In the genomic region with DNA sequence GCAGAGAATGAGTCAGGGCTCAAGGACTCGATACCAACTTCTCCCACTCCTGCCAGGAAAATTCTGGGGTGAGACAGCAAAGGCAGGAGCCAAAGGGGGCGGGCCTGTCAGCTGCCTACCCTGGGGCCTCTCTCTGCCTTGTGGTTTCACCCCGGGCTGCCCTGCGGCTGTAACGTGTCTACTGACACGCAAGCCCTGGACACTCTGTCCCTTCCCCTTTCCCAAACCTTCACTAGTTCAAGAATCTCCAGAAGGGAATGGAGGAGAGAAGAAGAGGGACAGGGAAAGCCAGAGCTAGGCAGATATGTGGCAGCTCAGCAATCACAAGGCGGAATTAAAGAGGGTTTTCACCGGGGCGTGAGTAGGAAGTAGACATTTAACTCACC, we compare ENCODE assay signal across 8 mouse cellular contexts. TPM values are rescaled to one million over a fixed set of nuclear protein-coding genes. Genes with fewer than 3 reads are reported as not detected.
DNase-seq lines count a peak whose midpoint lies in the region; ATAC-seq lines count a peak whose summit lies in the region.

No protein-coding gene starts in this region.

- no peaks in the 10 kb centered on the region for H3K36me3 ChIP-seq in limb, embryonic 13.5 days
- H3K36me3 ChIP-seq in midbrain, embryonic 13.5 days, result no peaks in the 10 kb centered on the region

- peak; percentile 18 for DNase-seq in thymus, postnatal 14 days
- DNase-seq in thymus, postnatal 36 days, result no peak
- peak; percentile 45 to 65 for DNase-seq in cerebellum, postnatal 10 days
- DNase-seq in gastrocnemius, postnatal 25 days, result peak; percentile 87
- peak; percentile 63 for DNase-seq in urinary bladder, adult 2 months (ENCODE audit: low spot score)

- H3K4me3 ChIP-seq in limb, embryonic 13.5 days, result peak overlapping the region; percentile 44
- H3K4me3 ChIP-seq in midbrain, embryonic 13.5 days (replicated peaks), result peak overlapping the region; percentile 41

- no peaks in the 10 kb centered on the region for H3K27me3 ChIP-seq in limb, embryonic 13.5 days
- no peaks in the 10 kb centered on the region for H3K27me3 ChIP-seq in midbrain, embryonic 13.5 days

- peak overlapping the region; percentile 64 for H3K4me2 ChIP-seq in limb, embryonic 13.5 days (replicated peaks)
- peak overlapping the region; percentile 59 for H3K4me2 ChIP-seq in midbrain, embryonic 13.5 days (replicated peaks)

- H3K27ac ChIP-seq in limb, embryonic 13.5 days, result peak overlapping the region; percentile 35; the same call in 1 of the 2 replicates
- H3K27ac ChIP-seq in midbrain, embryonic 13.5 days, result no peak overlapping the region

- no peaks in the 10 kb centered on the region for H3K9me3 ChIP-seq in limb, embryonic 13.5 days
- H3K9me3 ChIP-seq in midbrain, embryonic 13.5 days, result no peaks in the 10 kb centered on the region

- peak overlapping the region; percentile 57 for H3K9ac ChIP-seq in limb, embryonic 13.5 days
- peak overlapping the region; percentile 63 for H3K9ac ChIP-seq in midbrain, embryonic 13.5 days (replicated peaks)

- 5% methylated on average over 9 of the region's 9 CpGs for WGBS in limb, embryonic 13.5 days
- 3% methylated on average over 9 of the region's 9 CpGs for WGBS in midbrain, embryonic 13.5 days

- peak; percentile 51 for ATAC-seq in inflammation-experienced regulatory T-cells, adult 6 months
- ATAC-seq in limb, embryonic 13.5 days (ENCODE audit: low FRiP score, low read depth), result 0 out of 2 replicates have a peak, but pooled peaks have one; percentile 40
- ATAC-seq in midbrain, embryonic 13.5 days, result no peak

- H3K4me1 ChIP-seq in limb, embryonic 13.5 days, result peaks cover 22% of the 10 kb centered on the region
- peaks cover 25% of the 10 kb centered on the region for H3K4me1 ChIP-seq in midbrain, embryonic 13.5 days (replicated peaks)

RNA-seq across cellular contexts. Expression of gene Mrpl45, which starts 6.1 kb away (rescaled TPM):
- total RNA-seq in gastrocnemius, postnatal 25 days (2021), result 10 to 100 TPM; 34.3 to 41.6 TPM
- 10 to 100 TPM; 39.1 to 45.1 (median 39.1) TPM for polyA plus RNA-seq in inflammation-experienced regulatory T-cells, adult 6 months (2017; shearing (Covaris generic))
- 42.5 and 45.8 TPM in 2 replicates for polyA plus RNA-seq in limb, embryonic 13.5 days (2015; fragmentation: Nextera tagmentation; extraction: Ambion mirVana)
- 39.6 and 46.4 TPM in 2 replicates for polyA plus RNA-seq in midbrain, embryonic 13.5 days (2015; fragmentation: Nextera tagmentation; extraction: Ambion mirVana)
- polyA plus RNA-seq in urinary bladder, adult 2 months (2012; rRNA removed), result 20.2 and 22.0 TPM in 2 replicates

RNA-seq across cellular contexts. Expression of gene Npepps, which starts 29.0 kb away (rescaled TPM):
- total RNA-seq in gastrocnemius, postnatal 25 days (2021), result 10 to 100 TPM; 49.7 to 60.0 TPM
- 10 to 100 TPM; 23.4 to 47.0 (median 45.1) TPM for polyA plus RNA-seq in inflammation-experienced regulatory T-cells, adult 6 months (2017; shearing (Covaris generic))
- polyA plus RNA-seq in limb, embryonic 13.5 days (2015; fragmentation: Nextera tagmentation; extraction: Ambion mirVana), result 90.8 and 96.0 TPM in 2 replicates
- 146 and 156 TPM in 2 replicates for polyA plus RNA-seq in midbrain, embryonic 13.5 days (2015; fragmentation: Nextera tagmentation; extraction: Ambion mirVana)
- 51.6 and 55.6 TPM in 2 replicates for polyA plus RNA-seq in urinary bladder, adult 2 months (2012; rRNA removed)

RNA-seq across cellular contexts. Expression of gene Gpr179, which starts 42.4 kb away (rescaled TPM):
- total RNA-seq in gastrocnemius, postnatal 25 days (2021), result under 1 TPM in 1 of 2 experiments, not detected in 1; 0.03 TPM
- under 1 TPM; 0.18 to 0.37 (median 0.27) TPM for polyA plus RNA-seq in inflammation-experienced regulatory T-cells, adult 6 months (2017; shearing (Covaris generic))
- polyA plus RNA-seq in limb, embryonic 13.5 days (2015; fragmentation: Nextera tagmentation; extraction: Ambion mirVana), result 0.04 and 0.09 TPM in 2 replicates
- 0.39 and 0.48 TPM in 2 replicates for polyA plus RNA-seq in midbrain, embryonic 13.5 days (2015; fragmentation: Nextera tagmentation; extraction: Ambion mirVana)
- 0.11 and 0.25 TPM in 2 replicates for polyA plus RNA-seq in urinary bladder, adult 2 months (2012; rRNA removed)

RNA-seq across cellular contexts. Expression of gene Socs7, which starts 52.9 kb away (rescaled TPM):
- total RNA-seq in gastrocnemius, postnatal 25 days (2021), result 10 to 100 TPM; 38.9 to 39.2 TPM
- polyA plus RNA-seq in inflammation-experienced regulatory T-cells, adult 6 months (2017; shearing (Covaris generic)), result 1 to 10 TPM; 5.9 to 8.5 (median 7.9) TPM
- polyA plus RNA-seq in limb, embryonic 13.5 days (2015; fragmentation: Nextera tagmentation; extraction: Ambion mirVana), result 4.4 and 4.9 TPM in 2 replicates
- 8.8 and 9.4 TPM in 2 replicates for polyA plus RNA-seq in midbrain, embryonic 13.5 days (2015; fragmentation: Nextera tagmentation; extraction: Ambion mirVana)
- 9.1 and 9.7 TPM in 2 replicates for polyA plus RNA-seq in urinary bladder, adult 2 months (2012; rRNA removed)

Comparison
In these comparisons a context has a peak if more than half of its experiments do, and no peak if none do; other contexts are left out.
1. DNase-seq: peak in thymus, postnatal 14 days (single experiment), cerebellum, postnatal 10 days (2 of 2), gastrocnemius, postnatal 25 days (single experiment) and urinary bladder, adult 2 months (single experiment); none in thymus, postnatal 36 days (0 of 2).